Mouse (Mus musculus) spleen, postnatal 0 days (tissue): Measurements from ENCODE around the gene Pmepa1. TPM values are rescaled to one million over a fixed set of nuclear protein-coding genes. Genes with fewer than 3 reads are reported as not detected.

Experiments used
- polyA plus RNA-seq: library from polyadenylated mRNA; unstranded; fragments of >200 nt; fragmentation: Nextera tagmentation; extraction: Ambion mirVana; gene quantifications from 2 replicates; pipeline ENCODE4 v1.2.1, GENCODE M21; 2015

Pmepa1 gene
- polyA plus RNA-seq, result 2.7 and 2.8 TPM in 2 replicates

GRCm38 (mm10) chr2:173276409-173276808 is at the start of gene Pmepa1:
TSS of gene Pmepa1 (minus strand) at chr2:173276533.

GRCm38 (mm10) chr2:173218416-173219141 is 57.8 kb downstream of the Pmepa1 start, which contains the start of gene Zbp1:
TSS of gene Zbp1 (minus strand) at chr2:173218923.

Other genes with a start within 250 kb of the Pmepa1 start
- gene Ctcfl, start 157.0 kb downstream of the Pmepa1 start, polyA plus RNA-seq, result 0.06 and 0.07 TPM in 2 replicates
- 0.08 and 0.13 TPM in 2 replicates for gene Pck1, start 123.5 kb downstream of the Pmepa1 start, polyA plus RNA-seq
- 2.9 and 6.3 TPM in 2 replicates for gene Zbp1, start 57.6 kb downstream of the Pmepa1 start, polyA plus RNA-seq
- not detected in 2 replicates for gene 1700021F07Rik, start 246.1 kb upstream of the Pmepa1 start, polyA plus RNA-seq